Mouse (Mus musculus): ENCODE results near the gene Trim67.

The Trim67 gene

DNA sequence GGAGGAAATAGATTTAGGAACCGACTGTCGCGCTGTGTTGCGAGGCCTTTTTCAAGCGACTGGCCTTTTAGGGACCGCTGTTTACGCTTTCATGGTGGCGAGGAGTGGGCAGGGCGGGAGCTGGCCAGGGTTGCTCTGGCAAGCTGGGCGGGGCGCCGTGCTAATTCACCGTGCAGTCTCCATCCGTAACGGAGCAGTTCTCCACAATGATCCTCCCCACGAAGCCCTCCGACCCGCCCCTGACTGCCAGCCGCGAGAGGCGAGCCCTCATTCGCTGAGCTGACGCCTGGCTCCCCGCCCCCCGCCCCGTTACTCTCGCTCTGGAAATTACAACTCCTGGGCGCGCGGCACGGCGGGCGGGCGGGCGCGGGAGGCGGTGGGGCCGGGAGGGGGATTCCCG lies at the start of gene Trim67:
Trim67 (plus strand) TSS at position 385 of the 400 bp plus-strand sequence.
- peak; percentile 85 for DNase-seq

DNA sequence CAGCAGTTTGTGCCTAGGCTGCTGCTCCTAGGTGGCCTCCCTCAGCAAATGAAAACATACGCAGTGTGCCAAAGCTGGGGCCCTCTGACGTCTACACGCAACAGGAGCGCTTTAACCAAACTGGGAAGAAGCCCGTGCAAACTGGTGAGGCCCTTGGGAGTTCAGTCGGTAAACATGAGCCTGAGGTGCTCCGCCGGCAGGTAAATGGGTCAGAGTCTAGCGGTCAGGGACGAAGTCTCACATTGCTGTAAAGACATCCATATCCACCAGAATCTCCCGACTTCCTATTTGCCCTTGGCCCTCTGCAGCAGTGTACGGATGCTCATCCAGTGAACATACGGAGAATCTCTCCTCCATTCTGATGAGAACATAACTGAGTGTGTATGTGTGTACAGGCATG lies 46.2 kb upstream of the Trim67 start:
- no peak for DNase-seq

DNA sequence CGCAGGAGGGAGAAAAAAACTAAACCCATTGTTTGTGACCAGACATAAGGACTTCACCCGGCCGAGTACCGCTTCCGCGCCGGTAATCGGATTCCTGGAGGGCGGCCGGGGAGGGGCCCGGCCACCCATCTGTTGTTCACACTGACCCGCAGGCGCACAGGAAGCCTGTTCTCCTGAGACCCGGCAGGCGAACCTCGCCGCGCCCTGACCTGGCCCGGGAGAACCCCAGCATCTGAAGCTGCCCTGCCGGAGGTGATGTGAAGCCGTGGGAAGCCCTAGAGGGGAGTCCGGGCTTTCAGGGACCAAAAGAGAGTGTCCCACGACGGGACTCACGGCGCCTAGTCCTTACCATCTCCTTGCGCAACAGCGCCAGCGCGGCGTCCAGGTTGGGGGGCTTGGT lies 41.7 kb upstream of the Trim67 start:
- no peak for DNase-seq

DNA sequence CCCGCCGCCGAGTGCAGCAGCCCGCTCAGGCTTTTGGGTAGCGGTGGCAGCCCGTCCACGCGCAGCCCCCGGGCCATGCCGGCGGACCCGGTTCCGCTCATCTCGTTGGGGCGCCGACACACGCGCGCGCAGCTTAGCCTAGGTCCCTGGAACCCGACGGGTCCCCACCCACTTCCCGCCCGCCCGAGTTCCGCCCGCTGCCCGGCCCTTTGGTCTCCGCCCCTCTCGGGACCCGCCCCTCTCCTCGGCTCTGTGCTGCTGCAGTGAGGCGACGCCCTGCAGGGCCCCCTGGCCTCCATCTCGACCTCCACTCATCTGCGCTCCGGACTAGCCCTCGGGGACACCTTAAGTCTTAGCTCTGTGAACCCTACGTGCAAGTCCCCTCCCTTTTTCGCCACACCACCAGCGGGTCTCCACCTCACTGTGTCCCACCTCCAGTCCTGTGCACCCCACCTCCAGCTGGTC lies 41.2 kb upstream of the Trim67 start, which contains the start of gene Fam89a:
Fam89a (minus strand) TSS at position 124 of the 465 bp plus-strand sequence.
- DNase-seq, result no peak

DNA sequence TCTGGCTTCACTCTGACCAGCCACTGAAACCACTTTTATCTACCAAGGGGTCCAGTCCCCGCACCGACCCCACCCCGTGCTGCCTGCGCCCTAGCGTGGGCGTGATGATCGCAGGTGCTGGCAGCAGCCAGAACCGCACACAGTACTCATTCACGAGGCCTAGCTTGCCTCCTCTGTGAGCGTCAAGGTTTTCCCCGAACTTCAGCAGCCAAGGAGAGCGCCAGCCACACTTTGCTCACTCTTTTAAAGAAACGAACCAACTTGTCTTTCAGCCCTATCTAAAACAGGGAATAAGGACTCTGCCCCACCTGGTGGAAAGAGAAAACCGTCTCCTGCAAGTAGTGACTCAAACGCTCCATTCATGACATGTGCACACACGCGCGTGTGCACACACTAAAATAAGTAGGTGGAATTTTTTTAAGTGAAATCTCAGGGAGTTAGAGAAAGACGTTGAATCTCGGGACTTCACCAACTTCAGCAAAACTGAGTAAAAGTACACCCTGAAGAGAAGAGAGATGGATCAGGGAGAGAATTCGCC lies 40.5 kb upstream of the Trim67 start:
- no peak for DNase-seq

DNA sequence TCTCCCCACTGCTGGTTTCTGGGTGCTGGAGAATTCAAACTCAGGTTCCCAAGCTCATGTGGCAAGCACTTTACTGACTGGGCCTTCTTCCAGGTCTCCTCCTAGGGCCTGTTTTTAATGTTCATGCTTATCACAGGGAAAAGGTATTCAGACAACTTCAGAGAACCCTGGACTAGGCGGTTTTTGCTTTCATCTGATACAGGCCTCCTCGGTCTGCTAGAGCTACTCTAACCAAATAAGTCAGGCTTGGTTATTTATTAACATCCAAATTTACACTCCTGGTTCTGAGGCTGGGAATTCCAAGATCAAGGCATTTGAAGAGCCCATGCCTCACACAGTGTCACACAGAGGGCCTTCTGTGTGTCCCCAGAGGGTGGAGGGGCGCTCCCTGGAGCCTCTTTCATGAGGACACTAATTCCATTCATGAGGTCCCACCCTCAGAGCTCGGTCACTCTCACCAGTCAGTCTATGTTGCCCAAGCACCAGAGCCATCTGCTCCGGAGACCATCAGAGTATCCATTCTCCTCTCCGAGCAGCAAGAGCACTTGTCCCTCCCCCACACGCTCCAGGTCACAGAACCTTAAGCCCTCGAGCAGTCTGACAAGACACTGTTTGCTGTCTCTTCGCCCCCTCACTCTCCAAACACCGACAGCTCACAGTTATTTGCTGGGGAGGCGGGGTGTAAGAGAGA lies 38.6 kb upstream of the Trim67 start:
- no peak for DNase-seq

DNA sequence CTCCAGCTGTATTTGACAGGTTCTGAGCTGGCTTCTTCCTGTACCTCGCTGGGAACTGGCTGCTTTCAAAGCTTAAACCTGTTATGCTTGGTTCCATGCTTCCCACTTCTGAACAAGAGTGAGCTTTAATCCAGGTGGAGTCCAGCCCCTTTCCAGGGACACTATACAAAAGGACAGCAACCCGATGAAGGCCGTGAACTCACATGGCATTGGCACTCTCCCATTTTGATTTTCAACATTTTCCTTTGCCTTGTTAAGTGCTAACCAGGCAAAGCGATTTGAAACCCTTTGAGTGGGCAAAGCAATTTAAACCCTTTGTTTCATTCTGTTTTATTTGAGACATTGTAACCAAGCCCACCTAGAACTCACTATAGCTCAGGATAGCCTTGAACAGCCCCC lies 38.1 kb upstream of the Trim67 start:
- DNase-seq, result no peak

DNA sequence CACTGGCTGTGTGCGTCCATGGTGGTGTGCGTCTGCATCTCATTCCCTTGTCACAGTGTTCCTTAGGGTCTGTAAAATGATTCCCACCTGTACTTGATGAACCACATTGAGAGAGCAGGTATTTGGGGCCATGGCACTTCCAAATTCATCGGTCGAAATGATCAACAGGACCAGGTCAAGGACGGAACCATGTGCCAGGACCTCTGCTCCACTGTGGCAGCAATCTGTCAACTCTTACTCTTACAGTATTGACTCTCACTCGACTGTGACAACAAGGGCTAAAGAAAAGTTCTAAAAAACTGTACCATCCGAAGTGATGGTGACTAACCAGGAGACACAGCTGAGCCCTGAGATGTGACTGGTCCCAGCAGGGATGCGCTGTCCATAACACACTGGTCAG lies 37.4 kb upstream of the Trim67 start:
- DNase-seq, result no peak

DNA sequence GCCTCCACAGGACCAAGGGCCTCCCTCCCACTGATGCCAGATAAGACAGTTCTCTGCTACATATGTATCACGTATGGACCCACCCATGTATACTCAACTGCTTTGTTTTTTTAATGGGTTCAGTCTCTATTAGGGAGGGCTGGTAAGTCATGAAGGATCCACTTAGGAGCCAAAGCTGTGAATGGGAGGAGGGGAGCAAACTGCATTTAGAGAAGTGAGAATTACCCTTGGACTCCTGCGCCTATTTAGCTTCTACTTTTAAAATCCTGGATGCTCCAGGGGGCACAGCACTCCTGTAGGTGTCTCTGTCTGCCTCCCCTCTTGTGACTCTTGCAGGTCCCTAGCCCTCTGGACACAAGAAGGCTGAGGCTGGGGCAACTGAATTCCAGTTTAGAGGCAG lies 36.7 kb upstream of the Trim67 start:
- DNase-seq, result no peak

DNA sequence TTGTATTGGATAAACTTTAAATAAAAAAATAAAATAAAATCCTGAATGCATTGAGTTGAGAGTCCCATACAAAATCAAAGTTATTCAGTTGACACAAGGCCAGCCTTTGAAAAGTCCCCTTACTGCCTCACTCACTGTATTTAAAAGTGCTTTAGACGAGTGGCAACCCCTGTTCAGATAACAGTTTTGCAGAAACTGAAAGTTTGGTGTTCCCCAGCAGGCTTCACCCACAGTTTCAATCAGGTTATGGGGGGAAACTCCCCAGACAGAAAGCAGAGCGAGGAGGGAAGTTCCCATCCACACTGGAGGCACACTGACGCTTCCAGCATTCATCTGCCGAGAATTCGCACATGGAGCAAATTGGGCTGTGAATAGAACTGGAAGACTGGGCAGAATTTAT lies 36.3 kb upstream of the Trim67 start:
- no peak for DNase-seq

DNA sequence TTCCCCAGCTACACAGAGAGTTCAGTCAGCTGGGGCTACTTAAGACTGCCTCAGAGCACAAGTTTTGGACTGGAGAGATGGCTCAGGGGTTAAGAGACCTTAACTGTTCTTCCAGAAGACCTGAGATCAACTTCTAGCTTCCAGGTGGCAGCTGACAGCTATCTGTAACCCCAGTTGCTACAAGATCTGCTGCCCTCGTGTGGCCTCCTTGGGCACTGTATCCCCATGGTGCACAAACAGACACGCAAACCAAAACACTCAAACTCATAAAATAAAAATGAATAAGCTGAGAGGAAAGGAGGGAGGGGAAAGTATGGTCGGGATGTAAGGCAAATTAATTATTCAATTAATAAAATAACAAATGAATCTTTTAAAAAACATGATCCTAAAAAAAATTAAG lies 34.3 kb upstream of the Trim67 start:
- DNase-seq, result no peak

DNA sequence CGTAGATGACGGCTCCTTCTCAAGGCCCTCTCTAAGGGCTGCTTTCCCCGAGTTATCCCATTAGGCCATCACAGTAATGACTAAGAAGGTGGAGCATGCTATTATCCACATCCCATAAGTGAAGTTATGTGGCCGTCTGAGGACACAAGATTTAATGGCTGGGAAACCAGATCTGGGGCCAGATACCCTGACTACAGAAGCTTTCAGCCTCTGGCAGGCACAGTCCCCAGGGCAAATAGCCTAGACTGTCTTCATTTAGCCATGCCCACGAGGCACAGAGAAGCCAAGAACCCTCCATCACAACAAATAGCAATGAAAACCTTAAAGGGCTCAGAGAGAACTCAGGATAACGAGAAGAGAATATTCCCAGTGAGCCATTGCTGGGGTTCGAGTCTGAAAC lies 29.8 kb upstream of the Trim67 start:
- DNase-seq, result no peak

DNA sequence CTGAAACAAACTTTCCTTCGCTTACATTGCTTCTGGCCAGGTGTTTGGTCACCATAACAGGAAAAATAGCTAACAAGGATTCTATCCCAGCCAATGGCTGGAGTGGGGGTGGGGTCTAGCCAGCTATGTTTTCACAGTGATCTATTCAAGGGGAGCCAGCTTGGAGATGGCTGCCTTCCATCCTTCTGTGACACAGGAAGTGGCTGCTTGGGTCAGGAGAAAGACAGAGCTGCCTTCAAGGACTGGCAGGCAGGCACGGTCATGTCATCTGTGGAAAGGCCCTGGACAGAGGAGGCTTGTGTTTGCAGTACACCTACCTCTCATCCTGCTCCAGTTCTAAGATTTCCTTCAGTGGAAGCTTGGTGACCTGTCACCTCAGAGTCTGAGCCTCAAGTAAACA lies 20.5 kb upstream of the Trim67 start:
- no peak for DNase-seq

DNA sequence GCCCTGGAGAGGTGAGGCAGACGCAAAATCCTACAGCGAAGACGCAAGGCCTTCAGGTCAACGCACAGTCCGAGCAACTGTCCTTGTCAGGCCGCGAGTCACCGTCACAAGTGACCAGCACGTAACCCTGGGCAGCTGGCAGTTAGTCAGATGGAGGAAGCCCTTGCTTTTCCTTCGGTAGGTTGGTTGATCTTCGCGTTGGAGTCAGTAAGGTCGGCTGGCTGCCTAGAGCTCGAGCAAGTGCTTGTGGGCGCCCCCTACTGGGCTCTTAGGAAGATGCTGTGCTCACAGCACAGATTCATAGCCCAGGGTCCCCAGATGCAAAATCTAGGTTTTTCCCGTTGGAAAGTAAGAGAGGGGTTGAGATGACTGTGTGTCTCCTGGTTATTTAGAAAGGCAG lies 17.2 kb upstream of the Trim67 start:
- peak; percentile 83 for DNase-seq

DNA sequence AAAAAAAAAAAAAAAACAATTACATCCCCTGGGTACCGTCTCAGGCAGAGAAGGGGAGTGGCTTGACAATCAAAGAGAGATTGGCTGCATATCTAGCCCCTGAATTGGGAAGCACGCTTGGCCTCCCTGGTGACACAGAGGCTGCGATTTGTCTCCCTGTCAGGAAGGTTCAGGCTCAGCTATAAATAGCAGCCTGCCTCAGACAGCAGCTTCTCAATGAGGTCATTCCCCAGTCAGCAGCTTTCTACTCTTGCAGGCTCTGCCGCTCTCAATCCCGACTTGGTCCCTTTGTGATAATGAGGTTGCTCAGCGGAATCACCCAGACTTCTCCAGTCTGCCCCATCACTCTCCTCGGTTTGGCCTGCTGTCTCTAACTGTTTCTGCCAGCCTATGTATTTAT lies 12.7 kb upstream of the Trim67 start:
- peak; percentile 84 for DNase-seq

DNA sequence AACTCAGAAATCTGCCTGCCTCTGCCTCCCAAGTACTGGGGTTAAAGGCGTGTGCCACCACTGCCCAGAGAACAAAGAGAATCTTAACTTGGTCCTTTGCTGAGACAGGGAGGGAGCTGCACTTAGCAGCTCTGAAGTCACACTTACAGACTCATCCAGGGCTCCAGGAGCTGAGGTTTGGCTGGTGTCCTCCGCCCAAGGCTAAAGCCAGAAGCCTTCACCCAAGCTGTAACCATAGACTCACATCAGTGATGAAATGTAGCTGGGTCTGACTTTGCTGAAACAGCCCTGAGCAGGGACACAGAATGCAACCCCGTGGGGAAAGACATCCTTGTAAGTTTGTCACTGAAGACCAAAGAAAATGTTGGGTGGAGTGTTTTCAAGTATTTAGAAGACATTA lies 10.5 kb upstream of the Trim67 start:
- no peak for DNase-seq

DNA sequence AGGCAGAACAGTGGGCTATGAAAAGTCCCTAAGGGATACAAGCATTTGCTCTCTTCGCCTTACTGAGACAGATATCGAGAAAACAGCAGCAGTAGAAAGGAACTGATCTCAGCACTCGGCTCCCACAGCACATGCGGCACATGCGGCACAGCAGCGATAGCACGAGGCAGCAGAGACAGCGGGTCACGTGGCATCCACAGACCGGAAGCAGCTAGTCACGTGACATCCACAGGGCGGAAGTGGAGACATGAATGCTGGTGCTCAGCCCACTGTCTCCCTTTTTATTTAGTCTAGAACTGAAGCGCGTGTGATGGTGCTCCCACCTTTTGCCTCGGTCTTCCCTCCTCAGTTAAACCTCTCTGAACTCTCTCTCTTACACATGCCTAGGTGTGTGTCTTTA lies 9.7 kb upstream of the Trim67 start:
- DNase-seq, result no peak

DNA sequence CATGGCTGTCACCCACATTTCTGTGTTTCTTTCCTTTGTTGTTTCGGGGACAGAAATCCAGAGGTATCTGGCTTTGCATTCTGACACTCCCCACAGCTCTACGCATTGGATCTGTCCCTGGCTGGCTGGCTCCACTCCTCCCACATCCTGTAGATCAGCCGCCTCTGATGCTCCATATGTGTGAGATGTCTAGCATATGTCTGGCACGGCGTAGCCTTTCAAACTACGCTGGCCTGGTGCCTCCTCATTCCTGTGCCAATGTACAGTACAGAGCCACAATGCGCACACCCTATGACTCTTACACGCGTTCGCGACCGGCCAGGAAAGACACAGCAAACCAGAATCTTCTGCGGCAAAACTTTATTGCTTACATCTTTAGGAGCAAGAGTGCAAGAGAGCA lies 8.3 kb upstream of the Trim67 start:
- DNase-seq, result peak; percentile 29

DNA sequence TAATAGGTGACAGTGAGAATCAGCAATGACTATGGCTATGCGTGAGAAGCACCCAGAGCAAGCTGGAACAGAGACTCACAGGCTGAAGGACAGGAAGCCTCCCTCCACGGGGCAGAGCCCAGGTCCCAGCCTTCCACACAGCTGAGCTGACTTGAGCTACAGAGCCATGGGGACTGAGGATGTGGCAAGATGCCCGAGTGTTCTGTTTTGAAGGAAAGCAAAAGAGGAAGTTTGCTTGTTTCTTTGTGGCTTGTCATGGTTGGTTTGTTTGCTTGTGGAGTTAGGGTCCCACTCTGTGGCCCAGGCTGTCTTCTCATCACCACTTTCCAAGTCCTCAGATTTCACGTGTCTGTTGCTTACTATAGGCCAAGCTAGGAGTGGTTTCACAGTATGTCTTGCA lies 2.2 kb upstream of the Trim67 start:
- peak; percentile 28 for DNase-seq

DNA sequence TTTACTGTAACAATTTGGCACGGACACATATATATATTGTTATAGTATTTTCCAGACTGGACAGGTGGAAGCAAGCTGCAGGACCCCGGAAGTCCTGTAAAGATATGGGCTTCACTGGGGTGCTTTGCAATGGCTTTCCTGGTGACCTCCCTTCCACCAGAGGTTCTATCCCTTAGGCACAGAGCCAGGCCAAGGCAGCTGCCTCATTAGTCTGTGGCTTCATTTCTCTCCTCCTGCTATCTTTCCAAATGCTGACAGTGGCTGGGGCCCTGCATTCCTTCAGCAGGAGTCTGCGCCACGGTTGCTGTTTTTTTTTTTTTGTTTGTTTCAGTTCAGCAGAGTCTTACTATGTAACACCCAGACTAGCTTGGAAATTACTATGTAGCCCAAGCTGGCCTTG lies 1.1 kb upstream of the Trim67 start:
- DNase-seq, result no peak

DNA sequence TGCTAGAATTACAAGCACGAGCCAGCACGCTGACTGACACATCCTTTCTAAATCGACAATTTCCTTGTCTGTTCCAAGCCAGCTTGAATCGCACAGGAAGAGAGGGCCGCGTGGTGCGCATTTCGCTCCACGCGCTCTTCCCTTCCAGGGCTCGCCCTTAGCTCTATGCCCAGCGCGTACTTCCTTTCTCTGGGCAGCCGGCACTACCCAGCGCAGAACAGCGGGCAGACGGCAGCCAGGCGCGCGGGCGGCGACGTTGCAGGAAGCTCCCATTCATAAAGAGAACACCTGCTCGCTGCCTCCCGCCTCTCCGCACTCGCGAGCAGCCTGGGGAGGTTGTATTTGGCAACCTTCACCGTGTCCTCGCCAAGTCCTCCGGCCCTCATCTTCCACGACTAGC lies 706 bp upstream of the Trim67 start:
- peak; percentile 72 for DNase-seq

DNA sequence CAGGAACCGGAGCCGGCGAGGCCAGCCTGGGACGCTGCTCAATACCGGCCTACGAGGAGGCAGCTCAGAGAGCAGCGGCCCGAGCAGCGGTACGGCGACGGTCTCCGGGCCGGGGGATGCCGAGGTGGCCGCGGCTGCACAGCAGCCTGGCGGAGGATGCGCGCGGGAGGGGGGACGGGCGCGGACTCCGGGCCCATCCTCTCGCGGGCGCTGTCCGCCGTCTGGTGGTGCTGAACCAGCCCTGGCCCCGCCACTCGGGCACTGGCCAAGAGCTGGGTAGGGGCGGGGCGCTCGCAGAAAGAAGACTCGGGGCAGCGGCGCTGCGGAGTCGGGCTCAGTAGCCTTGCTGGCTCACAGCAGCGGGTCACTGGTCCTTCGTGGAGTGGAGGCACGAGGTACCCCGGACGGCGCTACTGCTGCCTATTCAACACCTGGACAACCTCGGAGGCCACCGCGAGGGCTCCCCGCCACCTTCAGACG lies 320 bp downstream of the Trim67 start:
- DNase-seq, result peak; percentile 79

DNA sequence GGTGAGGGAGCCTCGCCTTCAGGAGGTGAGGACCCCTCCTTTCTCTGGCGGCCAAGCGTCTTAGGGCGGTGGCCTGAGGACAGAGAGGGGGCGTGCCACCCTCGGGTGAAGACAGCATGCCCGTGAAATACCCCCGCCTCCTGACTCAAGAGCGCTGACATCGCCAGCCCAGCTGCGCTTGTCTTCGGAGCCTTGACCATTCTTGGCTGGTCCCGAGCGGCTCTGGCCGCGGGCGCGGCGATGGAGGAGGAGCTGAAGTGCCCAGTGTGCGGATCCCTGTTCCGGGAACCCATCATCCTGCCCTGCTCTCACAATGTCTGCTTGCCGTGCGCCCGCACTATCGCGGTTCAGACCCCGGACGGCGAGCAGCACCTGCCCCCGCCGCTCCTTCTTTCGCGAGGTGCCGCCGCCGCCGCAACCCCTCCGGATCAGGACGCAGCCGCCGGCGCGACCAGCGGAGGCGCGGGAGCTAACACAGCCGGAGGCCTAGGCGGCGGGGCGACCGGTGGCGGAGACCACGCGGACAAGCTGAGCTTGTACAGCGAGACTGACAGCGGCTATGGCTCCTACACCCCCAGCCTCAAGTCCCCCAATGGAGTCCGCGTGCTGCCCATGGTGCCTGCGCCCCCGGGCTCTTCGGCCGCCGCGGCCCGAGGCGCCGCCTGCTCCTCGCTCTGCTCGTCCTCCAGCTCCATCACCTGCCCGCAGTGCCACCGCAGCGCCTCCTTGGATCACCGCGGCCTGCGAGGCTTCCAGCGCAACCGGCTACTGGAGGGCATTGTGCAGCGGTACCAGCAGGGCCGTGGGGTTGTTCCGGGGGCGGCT lies 981 bp downstream of the Trim67 start:
- no peak for DNase-seq

DNA sequence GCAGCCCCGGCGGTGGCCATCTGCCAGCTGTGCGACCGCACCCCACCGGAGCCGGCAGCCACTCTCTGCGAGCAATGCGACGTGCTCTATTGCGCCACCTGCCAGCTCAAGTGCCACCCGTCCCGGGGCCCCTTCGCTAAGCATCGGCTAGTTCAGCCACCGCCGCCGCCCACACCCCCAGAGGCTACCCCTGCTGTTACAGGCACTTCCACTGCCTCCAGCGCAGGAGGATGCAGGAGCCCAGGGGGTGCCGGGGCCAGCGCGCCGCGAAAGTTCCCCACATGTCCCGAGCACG lies 1.5 kb downstream of the Trim67 start:
- peak; percentile 86 for DNase-seq
